Mouse (Mus musculus): ENCODE measurements around the gene Kyat3. TPM values are rescaled to one million over a fixed set of nuclear protein-coding genes. Genes with fewer than 3 reads are reported as not detected.

Gene Kyat3
- 7.4 TPM for polyA plus RNA-seq (2015; fragmentation: Illumina TruSeq; extraction: RNeasy Lipid Tissue Mini Kit (QIAGEN cat#74804); ENCODE audit: insufficient read depth, low read depth, low replicate concordance)

GRCm38 (mm10) chr3:142700442-142701322 lies at the start of gene Kyat3:
Gene Kyat3, plus strand, starts transcription at chr3:142701051.

DNA sequence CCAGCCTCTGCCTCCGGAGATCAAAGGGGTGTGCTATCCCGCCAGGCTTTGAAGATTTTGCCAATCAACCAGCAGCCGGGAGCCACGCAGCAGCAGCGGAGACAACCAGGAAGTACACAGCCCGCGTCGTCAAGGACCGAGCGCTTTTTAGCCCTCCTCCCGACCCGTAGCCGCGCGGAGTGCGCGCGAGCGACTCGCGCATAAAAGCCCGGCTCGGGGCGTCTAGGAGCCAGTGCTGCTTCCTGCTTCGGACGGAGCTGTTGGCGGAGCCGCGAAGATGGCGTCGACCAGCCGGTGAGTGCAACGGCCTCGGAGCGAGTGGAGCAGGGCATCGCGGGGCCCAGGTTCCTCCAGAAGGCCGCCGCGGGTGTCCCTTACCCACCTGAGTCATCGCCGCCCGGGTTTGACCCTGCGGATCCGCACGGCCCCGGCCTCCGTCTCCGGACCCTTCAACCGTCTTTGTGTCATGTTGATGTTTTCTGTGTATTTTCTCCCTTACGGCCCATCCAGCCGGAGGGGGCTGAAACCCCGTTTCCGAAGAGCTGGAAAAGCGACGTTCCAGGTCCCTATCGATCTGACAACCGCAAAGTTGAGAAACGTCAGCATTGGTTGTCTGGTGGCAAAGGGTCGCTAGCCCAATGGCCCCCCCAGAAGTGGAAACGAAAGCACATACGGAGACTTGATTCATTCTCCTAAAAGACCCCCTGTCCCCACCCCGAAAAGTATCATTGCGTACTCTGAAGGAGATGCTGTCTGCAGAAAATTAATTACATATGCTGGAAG lies 64.3 kb downstream of the Kyat3 start, which contains the start of gene Gtf2b:
Gtf2b (plus strand) TSS at position 51 of the 783 bp plus-strand sequence.

Other genes with a start within 250 kb of the Kyat3 start
- 2.4 TPM for gene Gbp5, start 207.1 kb upstream of the Kyat3 start, polyA plus RNA-seq (2015; fragmentation: Illumina TruSeq; extraction: RNeasy Lipid Tissue Mini Kit (QIAGEN cat#74804); ENCODE audit: insufficient read depth, low read depth, low replicate concordance)
- 4.0 TPM for gene Gbp7, start 170.7 kb upstream of the Kyat3 start, polyA plus RNA-seq (2015; fragmentation: Illumina TruSeq; extraction: RNeasy Lipid Tissue Mini Kit (QIAGEN cat#74804); ENCODE audit: insufficient read depth, low read depth, low replicate concordance)
- gene Gbp3, start 141.0 kb upstream of the Kyat3 start, polyA plus RNA-seq (2015; fragmentation: Illumina TruSeq; extraction: RNeasy Lipid Tissue Mini Kit (QIAGEN cat#74804); ENCODE audit: insufficient read depth, low read depth, low replicate concordance): 7.6 TPM
- 0.28 TPM for gene Gbp2b, start 106.2 kb upstream of the Kyat3 start, polyA plus RNA-seq (2015; fragmentation: Illumina TruSeq; extraction: RNeasy Lipid Tissue Mini Kit (QIAGEN cat#74804); ENCODE audit: insufficient read depth, low read depth, low replicate concordance)
- 18.0 TPM for gene Gbp2, start 80.4 kb upstream of the Kyat3 start, polyA plus RNA-seq (2015; fragmentation: Illumina TruSeq; extraction: RNeasy Lipid Tissue Mini Kit (QIAGEN cat#74804); ENCODE audit: insufficient read depth, low read depth, low replicate concordance)
- 10.1 TPM for gene Gtf2b, start 64.0 kb downstream of the Kyat3 start, polyA plus RNA-seq (2015; fragmentation: Illumina TruSeq; extraction: RNeasy Lipid Tissue Mini Kit (QIAGEN cat#74804); ENCODE audit: insufficient read depth, low read depth, low replicate concordance)
- 7.2 TPM for gene Pkn2, start 181.0 kb downstream of the Kyat3 start, polyA plus RNA-seq (2015; fragmentation: Illumina TruSeq; extraction: RNeasy Lipid Tissue Mini Kit (QIAGEN cat#74804); ENCODE audit: insufficient read depth, low read depth, low replicate concordance)